Mouse (Mus musculus) adrenal gland, postnatal 36 days (tissue): ENCODE measurements at regions not wholly inside any gene's neighbourhood (a gene's known extent, or its start where the extent isn't known, plus 50 kb on each side); places are given as distances from the start of the nearest gene placed in this dataset.

Experiments used
- DNase-seq, 2 experiments: peaks; one replicate each; pipeline ENCODE4 v3.0.0; 2021; ENCODE audit warnings: mixed read lengths in 1 of 2

GRCm38 (mm10) chr8:7011881-7012280 is 1649.2 kb downstream of the Efnb2 start:
- DNase-seq, result no peak

- no peak for DNase-seq
Measured at GRCm38 (mm10) chr8:6991516-6991915, 1669.5 kb downstream of the Efnb2 start.

- no peak for DNase-seq
Measured at GRCm38 (mm10) chr8:6989359-6990095, 1671.5 kb downstream of the Efnb2 start.

- no peak for DNase-seq
Measured at GRCm38 (mm10) chr8:6973961-6974360, 1687.1 kb downstream of the Efnb2 start.

GRCm38 (mm10) chr8:6963006-6963799 is 1697.8 kb downstream of the Efnb2 start:
- peak in 1 of 2 experiments; percentile 4 for DNase-seq

GRCm38 (mm10) chr8:6958086-6958485 is 1703.0 kb downstream of the Efnb2 start:
- no peak for DNase-seq

- no peak for DNase-seq
Measured at GRCm38 (mm10) chr8:6954251-6954650, 1706.8 kb downstream of the Efnb2 start.

- no peak for DNase-seq
Measured at GRCm38 (mm10) chr8:6922467-6922866, 1738.6 kb downstream of the Efnb2 start.

- DNase-seq, result no peak
Measured at GRCm38 (mm10) chr8:6907682-6908081, 1753.4 kb downstream of the Efnb2 start.

- peak; percentile 0 to 10 for DNase-seq
Measured at GRCm38 (mm10) chr8:6891456-6891855, 1769.6 kb downstream of the Efnb2 start.

- no peak for DNase-seq
Measured at GRCm38 (mm10) chr8:6886779-6887402, 1774.2 kb downstream of the Efnb2 start.

GRCm38 (mm10) chr8:6884828-6885227 is 1776.2 kb downstream of the Efnb2 start:
- no peak for DNase-seq

- DNase-seq, result no peak
Measured at GRCm38 (mm10) chr8:6882626-6883025, 1777.5 kb upstream of the Slc10a2 start.
